Mouse (Mus musculus) testis, adult 2 months (tissue): ENCODE measurements around the gene Gfra1.

Experiments
- CTCF ChIP-seq: fragments of 200-500 bp; IDR thresholded peaks from 2 replicates; pipeline ENCODE4 v1.5.1; 2012; ENCODE audit warnings: low read depth, mild to moderate bottlenecking, inconsistent platforms, low read length, moderate library complexity; ENCODE audit not compliant: control insufficient read depth, insufficient read depth, insufficient replicate concordance
- POLR2A ChIP-seq: fragments of 200-500 bp; IDR thresholded peaks from 2 replicates; pipeline ENCODE4 v1.6.1; 2012; ENCODE audit warnings: low read depth, mild to moderate bottlenecking, inconsistent platforms, low read length, moderate library complexity; ENCODE audit not compliant: control insufficient read depth

DNA sequence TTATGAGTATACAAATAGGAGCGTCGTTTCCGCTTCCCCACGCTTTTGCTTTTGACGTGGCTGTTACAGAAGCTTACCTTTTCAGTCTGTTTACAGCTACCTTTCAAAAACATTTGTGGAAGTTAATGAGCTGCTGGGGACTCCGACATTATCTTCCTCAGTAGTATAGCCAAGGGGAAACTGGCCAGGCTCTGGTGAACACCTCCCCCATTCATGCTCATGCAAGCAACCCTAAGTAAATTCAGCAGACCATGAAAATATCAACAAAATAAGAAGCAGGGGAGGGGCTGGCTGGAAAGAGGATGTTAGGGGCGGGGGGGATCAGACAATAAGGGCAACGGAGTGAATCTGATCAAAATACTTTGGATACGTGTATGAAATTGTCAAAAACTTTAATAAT is 228.0 kb downstream of the Gfra1 start:
- no peak for TF ChIP-seq CTCF
- no peak for TF ChIP-seq POLR2A
